Mouse (Mus musculus) lung, embryonic 14.5 days (tissue): ENCODE measurements at regions not wholly inside any gene's neighbourhood (a gene's known extent, or its start where the extent isn't known, plus 50 kb on each side); places are given as distances from the start of the nearest gene placed in this dataset.

Experiments
- ATAC-seq: fragments of 200-750 bp; cut with Nextera tagmentation; 2 replicates; pipeline ENCODE4 v1.8.0; 2017; ENCODE audit warnings: mild to moderate bottlenecking, moderate TSS enrichment, moderate library complexity; ENCODE audit not compliant: insufficient read depth
- DNase-seq: peaks from one replicate; pipeline ENCODE4 v3.0.0-alpha.2; 2015
- H3K27ac ChIP-seq: fragments of 300-500 bp; sonication (generic); 2 replicates; pipeline ENCODE4 v1.5.1; 2014; ENCODE audit warnings: low read depth, mild to moderate bottlenecking, moderate library complexity
- H3K27me3 ChIP-seq: fragments of 300-500 bp; sonication (generic); 2 replicates; pipeline ENCODE4 v1.6.1; 2014; ENCODE audit warnings: low read length, control low read depth; ENCODE audit not compliant: insufficient read depth
- H3K36me3 ChIP-seq: fragments of 300-500 bp; sonication (generic); 2 replicates; pipeline ENCODE4 v1.6.1; 2014; ENCODE audit warnings: control low read depth; ENCODE audit not compliant: insufficient read depth
- H3K4me1 ChIP-seq: fragments of 300-500 bp; sonication (generic); 2 replicates; pipeline ENCODE4 v1.6.1; 2014; ENCODE audit warnings: antibody characterized with exemption, control low read depth; ENCODE audit not compliant: insufficient read depth
- H3K4me2 ChIP-seq: fragments of 300-500 bp; sonication (generic); 2 replicates; pipeline ENCODE4 v1.6.1; 2014; ENCODE audit warnings: mild to moderate bottlenecking
- H3K4me3 ChIP-seq: fragments of 300-500 bp; sonication (generic); 2 replicates; pipeline ENCODE4 v1.5.1; 2014; ENCODE audit warnings: low read depth, low read length
- H3K9ac ChIP-seq: fragments of 300-500 bp; sonication (generic); 2 replicates; pipeline ENCODE4 v1.6.1; 2014
- H3K9me3 ChIP-seq: fragments of 300-500 bp; sonication (generic); 2 replicates; pipeline ENCODE4 v1.6.1; 2016; ENCODE audit warnings: low read depth, low read length, control low read depth
- CTCF ChIP-seq: IDR thresholded peaks from 2 replicates; pipeline ENCODE4 v1.5.1; 2016; ENCODE audit warnings: antibody characterized with exemption, low read depth
- WGBS: fragments of 180-500 bp; shearing (Covaris S2); extraction: QIAGEN DNeasy Blood & Tissue Kit; methylation state at CpG from one replicate; pipeline ENCODE4 v1.1.7; 2014; 5-methylcytosine and 5-hydroxymethylcytosine counted together

DNA sequence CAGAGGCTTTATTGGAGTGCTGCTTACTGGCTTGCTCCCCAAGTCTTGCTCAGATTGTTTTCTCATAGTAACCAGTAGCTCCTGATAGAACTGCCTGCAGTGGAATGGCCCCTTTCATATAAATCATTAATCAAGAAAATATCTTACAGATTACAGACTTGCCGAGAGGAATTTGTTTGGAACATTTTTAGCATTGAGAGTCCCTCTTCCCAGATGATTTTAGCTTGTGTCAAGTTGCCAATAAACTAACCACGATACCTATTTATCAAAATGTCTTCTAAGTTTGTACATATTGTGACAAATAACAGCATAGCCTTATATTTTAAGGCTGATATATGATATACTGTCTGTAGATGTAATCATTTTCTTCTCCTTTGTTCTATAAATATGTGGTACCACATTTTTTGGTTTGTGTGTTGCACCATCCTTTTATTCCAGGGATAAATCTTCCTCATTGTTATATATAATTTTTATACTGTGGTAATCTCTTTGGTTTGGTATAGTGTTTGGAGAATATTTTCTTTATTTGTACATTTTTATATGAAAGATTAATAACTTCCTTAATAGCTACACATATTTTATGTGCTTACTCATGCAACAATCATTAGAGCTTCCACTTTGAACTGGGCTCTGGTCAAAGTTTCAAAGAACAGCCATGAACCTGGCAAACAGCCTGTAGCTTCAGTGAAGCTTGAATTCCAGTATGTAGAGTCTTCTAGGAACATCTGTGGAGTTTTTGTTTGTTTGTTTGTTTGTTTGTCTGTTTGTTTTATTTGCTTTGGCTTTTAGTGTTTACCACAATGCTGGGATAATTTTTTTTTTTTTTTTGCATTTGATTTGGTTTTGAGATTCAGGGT, 153.1 kb upstream of the Marcks start:
- 50% methylated on average over 2 of the region's 2 CpGs for WGBS
- Histone ChIP-seq H3K36me3 (no peaks in the 10 kb centered on the region), H3K9ac (no peak overlapping the region), H3K27me3 (no peaks in the 10 kb centered on the region), H3K4me2 (no peak overlapping the region), H3K4me1 (no peaks in the 10 kb centered on the region), H3K27ac (no peak overlapping the region), H3K4me3 (no peak overlapping the region), H3K9me3 (no peaks in the 10 kb centered on the region)
- ATAC-seq (no peak), DNase-seq (peak; percentile 35)
- TF ChIP-seq CTCF: no peak

DNA sequence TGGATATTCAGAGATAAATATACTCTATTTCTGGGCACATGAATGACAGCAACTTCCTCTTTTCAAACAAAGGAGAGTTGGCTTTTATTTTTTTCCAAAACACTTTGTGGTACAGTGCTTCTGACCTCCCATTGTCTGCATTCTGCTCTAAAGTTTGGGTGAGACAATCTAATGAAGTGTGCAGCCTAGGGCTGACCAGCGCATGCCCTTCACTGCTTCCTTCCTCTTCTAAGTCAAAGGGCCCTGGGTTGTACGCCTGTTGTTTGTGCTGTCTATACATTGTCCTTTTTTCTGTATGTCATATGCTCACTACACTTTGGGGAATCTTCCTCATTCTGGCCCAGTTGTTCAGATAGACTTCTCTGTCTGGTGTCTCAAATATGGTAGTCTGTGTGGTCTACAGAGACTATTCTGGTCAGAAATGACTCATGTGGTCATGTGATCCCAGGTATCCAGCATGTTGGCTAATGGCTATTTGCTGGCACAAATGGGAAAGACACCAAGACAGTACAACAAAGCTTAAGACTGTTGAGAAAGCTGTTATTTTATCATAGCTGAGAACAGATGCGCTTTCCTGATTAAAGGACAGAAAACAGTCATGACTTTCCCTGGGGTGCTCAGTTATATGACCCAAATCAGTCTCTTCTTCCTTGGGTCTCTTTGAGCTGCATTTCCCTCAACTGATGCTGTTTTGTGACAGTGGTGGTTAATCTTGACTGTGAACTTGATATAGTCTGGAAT, 151.4 kb upstream of the Marcks start:
- peak; percentile 63 for DNase-seq

DNA sequence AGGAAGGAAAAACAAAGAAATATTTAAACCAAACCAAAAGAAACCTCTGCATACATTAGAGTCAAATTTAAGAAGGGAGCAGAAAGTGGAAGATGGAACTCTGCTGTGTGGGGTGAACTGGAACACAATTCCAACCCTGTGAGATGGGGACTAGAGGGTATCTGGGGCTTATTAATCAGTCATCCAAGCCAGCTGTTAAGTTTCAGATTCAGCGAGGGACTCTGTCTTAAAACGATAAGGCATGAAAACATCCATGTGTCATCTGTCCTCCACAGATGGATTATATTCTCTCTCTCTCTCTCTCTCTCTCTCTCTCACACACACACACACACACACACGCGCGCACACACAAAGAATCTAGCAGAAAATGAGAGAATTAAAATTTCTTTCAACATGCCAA, 147.6 kb upstream of the Marcks start:
- Histone ChIP-seq H3K4me2 (no peak overlapping the region), H3K9me3 (no peaks in the 10 kb centered on the region), H3K36me3 (no peaks in the 10 kb centered on the region), H3K27ac (no peak overlapping the region), H3K9ac (no peak overlapping the region), H3K4me3 (no peak overlapping the region), H3K4me1 (no peaks in the 10 kb centered on the region), H3K27me3 (no peaks in the 10 kb centered on the region)
- WGBS: 47% methylated on average over 5 of the region's 5 CpGs
- TF ChIP-seq CTCF: no peak
- DNase-seq: peak; percentile 67
- peak; percentile 65; the same call in 1 of the 2 replicates for ATAC-seq

More for the DNA sequence above, 151.4 kb upstream of the Marcks start:
- no peak for TF ChIP-seq CTCF
- no peaks in the 10 kb centered on the region for H3K27me3 ChIP-seq
- H3K4me1 ChIP-seq: no peaks in the 10 kb centered on the region
- no peak overlapping the region for H3K4me2 ChIP-seq
- H3K9me3 ChIP-seq: no peaks in the 10 kb centered on the region
- H3K4me3 ChIP-seq: no peak overlapping the region
- H3K9ac ChIP-seq: no peak overlapping the region
- H3K36me3 ChIP-seq: no peaks in the 10 kb centered on the region
- 77% methylated on average over 3 of the region's 3 CpGs for WGBS
- H3K27ac ChIP-seq: no peak overlapping the region
- ATAC-seq: peak; percentile 84; the same call in 1 of the 2 replicates

DNA sequence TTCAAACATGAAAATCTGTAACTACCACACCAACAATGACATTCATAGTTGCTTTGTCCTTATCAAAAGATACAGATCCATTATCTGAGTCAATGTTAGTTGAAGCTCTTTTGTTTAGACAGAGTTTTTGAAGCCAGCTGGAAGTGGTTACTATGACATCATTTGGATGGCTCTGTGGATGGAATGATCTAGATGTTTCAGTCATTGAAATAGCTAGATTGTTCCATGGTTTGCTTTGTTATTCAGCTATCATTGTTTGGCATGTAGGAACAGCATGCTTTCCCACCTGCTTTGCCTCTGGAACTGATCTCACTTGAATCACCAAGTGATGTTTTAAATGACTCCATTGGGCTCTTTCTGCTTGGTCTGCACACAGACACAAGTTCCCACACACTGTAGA, 144.2 kb upstream of the Marcks start:
- no peak for TF ChIP-seq CTCF
- no peak for DNase-seq

DNA sequence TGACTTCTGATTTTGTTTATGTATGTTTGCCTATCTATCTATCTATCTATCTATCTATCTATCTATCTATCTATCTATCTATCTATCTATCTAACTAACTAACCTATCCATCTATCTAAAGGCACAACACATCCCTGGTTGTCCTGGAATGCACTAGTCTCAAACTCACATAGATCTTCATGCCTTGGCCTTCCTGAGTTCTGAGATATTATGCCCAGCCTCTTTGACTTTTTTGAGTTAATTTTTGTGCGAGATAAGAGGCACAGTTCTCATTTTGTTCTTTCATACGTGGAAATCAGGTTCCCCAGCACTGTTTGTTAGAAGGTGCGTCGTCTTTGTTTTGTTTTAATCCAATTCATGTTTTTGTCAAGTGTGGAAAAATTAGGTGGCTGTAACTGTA, 142.1 kb upstream of the Marcks start:
- no peak for TF ChIP-seq CTCF
- H3K4me1 ChIP-seq: no peaks in the 10 kb centered on the region
- H3K9me3 ChIP-seq: no peaks in the 10 kb centered on the region
- ATAC-seq: no peak
- WGBS: 81% methylated on average over 4 of the region's 4 CpGs
- no peak overlapping the region for H3K4me2 ChIP-seq
- no peak overlapping the region for H3K27ac ChIP-seq
- no peak overlapping the region for H3K9ac ChIP-seq
- no peak overlapping the region for H3K4me3 ChIP-seq
- DNase-seq: no peak
- H3K27me3 ChIP-seq: no peaks in the 10 kb centered on the region
- no peaks in the 10 kb centered on the region for H3K36me3 ChIP-seq

More for the DNA sequence above, 144.2 kb upstream of the Marcks start:
- Histone ChIP-seq H3K36me3 (no peaks in the 10 kb centered on the region), H3K9me3 (no peaks in the 10 kb centered on the region), H3K27me3 (no peaks in the 10 kb centered on the region), H3K9ac (no peak overlapping the region), H3K4me3 (no peak overlapping the region), H3K4me2 (no peak overlapping the region), H3K4me1 (no peaks in the 10 kb centered on the region), H3K27ac (no peak overlapping the region)
- ATAC-seq: no peak

DNA sequence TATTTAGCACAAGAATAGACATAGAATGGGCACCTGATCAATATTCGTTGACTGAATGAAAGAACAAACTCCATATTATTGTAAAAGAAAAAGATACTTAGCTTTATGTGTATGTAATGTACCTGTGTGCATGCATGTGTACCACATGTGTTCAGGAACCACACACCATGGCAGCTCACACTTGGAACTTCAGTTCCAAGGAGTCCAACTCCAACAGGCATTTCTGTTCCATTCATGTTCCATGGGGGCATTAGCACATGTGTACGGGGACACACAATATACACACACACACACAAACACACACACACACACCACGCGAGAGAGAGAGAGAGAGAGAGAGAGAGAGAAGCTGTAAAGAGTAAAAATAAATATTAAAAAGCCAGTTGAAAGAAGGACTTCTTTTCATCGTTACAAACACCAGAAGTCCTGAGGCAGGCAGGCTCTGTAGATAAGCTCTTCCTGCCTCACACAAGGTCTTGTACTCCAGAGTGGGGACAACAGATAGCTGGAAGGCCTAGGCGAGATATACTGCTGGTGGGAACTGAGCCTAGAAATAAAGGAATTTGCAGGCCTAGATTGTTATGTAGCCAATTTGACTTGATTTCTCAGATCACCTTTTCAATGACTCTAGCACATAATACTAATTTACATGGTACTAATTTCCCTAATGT, 141.6 kb upstream of the Marcks start:
- Histone ChIP-seq H3K9ac (no peak overlapping the region), H3K27ac (no peak overlapping the region), H3K4me3 (no peak overlapping the region), H3K9me3 (no peaks in the 10 kb centered on the region), H3K27me3 (no peaks in the 10 kb centered on the region), H3K4me1 (no peaks in the 10 kb centered on the region), H3K36me3 (no peaks in the 10 kb centered on the region), H3K4me2 (no peak overlapping the region)
- DNase-seq (no peak), ATAC-seq (no peak)
- TF ChIP-seq CTCF: no peak
- WGBS: 71% methylated on average over 6 of the region's 6 CpGs

DNA sequence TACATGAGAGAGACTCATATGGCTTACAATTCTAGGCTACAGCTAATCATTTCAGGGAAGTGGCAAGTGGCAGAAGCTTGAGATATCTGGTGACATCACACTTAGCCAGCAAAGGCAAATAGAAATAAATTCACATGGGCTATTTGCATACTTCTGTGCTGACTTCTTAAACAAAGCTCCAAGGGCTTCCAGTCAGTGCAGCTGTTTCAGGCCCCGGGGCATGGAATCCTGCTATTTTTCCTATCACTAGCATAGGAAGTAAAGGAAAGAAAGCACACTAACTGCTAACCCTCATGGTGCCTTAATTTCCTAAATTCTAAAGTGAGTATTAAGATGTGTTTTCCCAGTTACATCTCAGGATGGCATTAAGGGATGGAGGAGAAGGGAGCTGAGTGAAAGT, 140.6 kb upstream of the Marcks start:
- no peak overlapping the region for H3K9ac ChIP-seq
- no peak overlapping the region for H3K4me2 ChIP-seq
- H3K36me3 ChIP-seq: no peaks in the 10 kb centered on the region
- ATAC-seq (no peak), DNase-seq (no peak)
- H3K27me3 ChIP-seq: no peaks in the 10 kb centered on the region
- H3K27ac ChIP-seq: no peak overlapping the region
- 25% methylated on average over 1 of the region's 1 CpGs for WGBS
- no peaks in the 10 kb centered on the region for H3K9me3 ChIP-seq
- H3K4me1 ChIP-seq: no peaks in the 10 kb centered on the region
- H3K4me3 ChIP-seq: no peak overlapping the region
- no peak for TF ChIP-seq CTCF
